Comparison of ENCODE assay signal across 9 mouse cellular contexts in genomic region chr6:88812886-88813285, GRCm38 (mm10). TPM values are rescaled to one million over a fixed set of nuclear protein-coding genes. Genes with fewer than 3 reads are reported as not detected.
DNase-seq lines count a peak whose midpoint lies in the region; ATAC-seq and TF ChIP-seq lines count a peak whose summit lies in the region.
"Had no signal": no experiment of that assay in that cellular context is flagged by ENCODE, and none has a peak within 500 bp of the region (broad histone marks: within the 10 kb centered on the region; RNA-seq: fewer than 3 reads in every experiment).

No protein-coding gene starts in this region.

- H3K4me3 ChIP-seq in E14TG2a.4 (replicated peaks; ENCODE audit: low read length) = no peak overlapping the region
- H3K4me3 ChIP-seq: limb, embryonic 15.5 days had no signal

- peak; percentile 59 for TF ChIP-seq CTCF in E14TG2a.4 (conservative IDR thresholded peaks at IDR 0.05; ENCODE audit: low read length)

- peaks cover 7% of the 10 kb centered on the region for H3K27me3 ChIP-seq in E14TG2a.4 (ENCODE audit: insufficient read depth, low read length)
- H3K27me3 ChIP-seq: limb, embryonic 15.5 days had no signal

- peaks cover 15% of the 10 kb centered on the region for H3K4me1 ChIP-seq in E14TG2a.4 (replicated peaks; ENCODE audit: low read depth, low read length)

- no peaks in the 10 kb centered on the region for H3K36me3 ChIP-seq in E14TG2a.4 (ENCODE audit: insufficient read depth, low read length)
- H3K36me3 ChIP-seq: limb, embryonic 15.5 days had no signal

- ATAC-seq in megakaryocyte progenitor cell, adult 5-6 weeks (replicated peaks; ENCODE audit: poor library complexity) = peak; percentile 81

- peak; percentile 73 for DNase-seq in layer of hippocampus, adult 11-12 months (ENCODE audit: low spot score)
- DNase-seq in layer of hippocampus, adult 9-11 months = no peak
- DNase-seq in c-Kit-negative CD71-positive TER-119-positive erythroid progenitor cells, embryonic 14.5 days (ENCODE audit: low read depth, low spot score) = peak; percentile 60
- peak; percentile 62 for DNase-seq in kidney, adult 9 months
- no peak for DNase-seq in urinary bladder, postnatal 4 days (ENCODE audit: low spot score in 2 of 2)
- no peak for DNase-seq in testis, postnatal 14 days (ENCODE audit: low spot score)

- no peaks in the 10 kb centered on the region for H3K9me3 ChIP-seq in E14TG2a.4 (ENCODE audit: low read length)
- H3K9me3 ChIP-seq: limb, embryonic 15.5 days had no signal

RNA-seq across cellular contexts. Expression of gene Abtb1, which starts 28.9 kb away (rescaled TPM):
- 7.8 and 9.5 TPM in 2 replicates for total RNA-seq in megakaryocyte progenitor cell, adult 5-6 weeks (2015)
- total RNA-seq in megakaryocyte progenitor cell, adult 5-6 weeks (2017) = 40.1 and 40.7 TPM in 2 replicates

Comparison
In these comparisons a context has a peak if more than half of its experiments do, and no peak if none do; other contexts are left out.
1. DNase-seq: peak in layer of hippocampus, adult 11-12 months (single experiment), c-Kit-negative CD71-positive TER-119-positive erythroid progenitor cells, embryonic 14.5 days (single experiment) and kidney, adult 9 months (single experiment); none in layer of hippocampus, adult 9-11 months (single experiment), urinary bladder, postnatal 4 days (0 of 2) and testis, postnatal 14 days (single experiment).